In genomic region chr9:36716624-36717023, GRCm38 (mm10) we compare ENCODE assay signal across 20 mouse cellular contexts. TPM values are rescaled to one million over a fixed set of nuclear protein-coding genes. Genes with fewer than 3 reads are reported as not detected.
DNase-seq lines count a peak whose midpoint lies in the region; ATAC-seq and TF ChIP-seq lines count a peak whose summit lies in the region.
"Had no signal": no experiment of that assay in that cellular context is flagged by ENCODE, and none has a peak within 500 bp of the region (broad histone marks: within the 10 kb centered on the region; RNA-seq: fewer than 3 reads in every experiment).

No protein-coding gene starts in this region.

- no peak overlapping the region for H3K27ac ChIP-seq in heart, adult 2 months
- no peak overlapping the region for H3K27ac ChIP-seq in lung, embryonic 14.5 days (ENCODE audit: low read depth)
- no peak overlapping the region for H3K27ac ChIP-seq in MEL (ENCODE audit: control insufficient read depth, low read depth, low read length)
- H3K27ac ChIP-seq: embryonic facial prominence, embryonic 15.5 days; heart, embryonic 15.5 days; hindbrain, embryonic 13.5 days; liver, embryonic 14.5 days had no signal

- H3K4me2 ChIP-seq in lung, embryonic 14.5 days, result no peak overlapping the region
- H3K4me2 ChIP-seq: embryonic facial prominence, embryonic 15.5 days; heart, embryonic 15.5 days; hindbrain, embryonic 13.5 days had no signal

- no peak for ATAC-seq in lung, embryonic 14.5 days (ENCODE audit: insufficient read depth)
- peak; percentile 44; the same call in 1 of the 2 replicates for ATAC-seq in megakaryocyte progenitor cell, adult 5-6 weeks (replicated peaks; ENCODE audit: poor library complexity)
- ATAC-seq: forebrain, embryonic 16.5 days had no signal

- WGBS in heart, adult 2 months, result 72% methylated on average over 3 of the region's 3 CpGs
- 70% methylated on average over 3 of the region's 3 CpGs for WGBS in lung, embryonic 14.5 days

- DNase-seq in heart, adult 2 months, result no peak
- DNase-seq in heart, adult 8-10 months (ENCODE audit: low spot score), result no peak
- no peak for DNase-seq in lung, embryonic 14.5 days
- DNase-seq in lung, postnatal 10 days, result no peak
- peak; percentile 28 for DNase-seq in MEL (ENCODE audit: low read depth, low spot score)
- DNase-seq in thymus, postnatal 4 days, result no peak
- DNase-seq: cerebellum, adult 11-12 months; gastrocnemius, postnatal 25 days; kidney, adult 2 months; left cerebral cortex, postnatal 4 days; thymus, adult 18-20 months had no signal

- no peak; the same call in 1 of the 2 replicates for TF ChIP-seq RAD21 in MEL (IDR thresholded peaks at IDR 0.05; ENCODE audit: low read depth, low read length)

- H3K9me3 ChIP-seq in lung, embryonic 14.5 days (ENCODE audit: low read depth, low read length), result no peaks in the 10 kb centered on the region
- H3K9me3 ChIP-seq in MEL (replicated peaks; ENCODE audit: insufficient read depth, low read length), result no peaks in the 10 kb centered on the region
- H3K9me3 ChIP-seq: embryonic facial prominence, embryonic 15.5 days; heart, embryonic 15.5 days; hindbrain, embryonic 13.5 days had no signal

- TF ChIP-seq EP300 in heart, adult 2 months (IDR thresholded peaks at IDR 0.05; ENCODE audit: insufficient read depth, low read depth, low read length), result no peak
- no peak for TF ChIP-seq EP300 in MEL (IDR thresholded peaks at IDR 0.05; ENCODE audit: low read depth in 1 of 2, low read length in 2 of 2)

- intact Hi-C loops in heart, adult 2 months (cut with DNase I), result loop anchor here (10.0 kb wide), 1 partner anchor 1122 kb away; no protein-coding TSS in a partner anchor

- peak; percentile 47 for TF ChIP-seq CTCF in heart, adult 2 months (IDR thresholded peaks at IDR 0.05)
- peak; percentile 6; the same call in 1 of the 2 replicates for TF ChIP-seq CTCF in lung, embryonic 14.5 days (IDR thresholded peaks at IDR 0.05; ENCODE audit: low read depth)
- TF ChIP-seq CTCF in MEL (IDR thresholded peaks at IDR 0.05 in 2 of 3, conservative IDR thresholded peaks at IDR 0.05 in 1 of 3; ENCODE audit: control insufficient read depth in 1 of 3, insufficient read depth in 1 of 3, low read depth in 2 of 3, low read length in 3 of 3, poor library complexity in 1 of 3, severe bottlenecking in 1 of 3), result peak in 2 of 3 experiments; percentile 12 to 28; a peak in 1 of 6 replicates

- no peak overlapping the region for H3K4me3 ChIP-seq in heart, adult 2 months
- H3K4me3 ChIP-seq in lung, embryonic 14.5 days (ENCODE audit: low read depth, low read length), result no peak overlapping the region
- no peak overlapping the region for H3K4me3 ChIP-seq in MEL (ENCODE audit: control insufficient read depth in 1 of 2, insufficient read depth in 1 of 2, low read depth in 2 of 2, low read length in 2 of 2)
- H3K4me3 ChIP-seq: embryonic facial prominence, embryonic 15.5 days; heart, embryonic 15.5 days; hindbrain, embryonic 13.5 days; myocyte had no signal

- H3K9ac ChIP-seq in heart, adult 2 months (ENCODE audit: low read depth, low read length), result no peak overlapping the region
- H3K9ac ChIP-seq in lung, embryonic 14.5 days, result no peak overlapping the region
- no peak overlapping the region for H3K9ac ChIP-seq in MEL (ENCODE audit: control insufficient read depth, low read depth, low read length, poor library complexity, severe bottlenecking)
- H3K9ac ChIP-seq: embryonic facial prominence, embryonic 15.5 days; heart, embryonic 15.5 days; hindbrain, embryonic 13.5 days; liver, embryonic 14.5 days had no signal

- H3K79me2 ChIP-seq in heart, adult 2 months (replicated peaks; ENCODE audit: control insufficient read depth, insufficient read depth, low read length), result no peaks in the 10 kb centered on the region
- H3K79me2 ChIP-seq in MEL (ENCODE audit: control insufficient read depth, insufficient read depth, low read length, poor library complexity), result peaks cover 2% of the 10 kb centered on the region; the same call in 1 of the 2 replicates

- no peaks in the 10 kb centered on the region for H3K36me3 ChIP-seq in heart, adult 2 months (ENCODE audit: control insufficient read depth, insufficient read depth, low read length)
- peaks cover 52% of the 10 kb centered on the region for H3K36me3 ChIP-seq in lung, embryonic 14.5 days (ENCODE audit: insufficient read depth)
- H3K36me3 ChIP-seq in MEL (ENCODE audit: control insufficient read depth in 1 of 2, insufficient read depth in 2 of 2, low read length in 2 of 2), result peaks cover 0 to 56% of the 10 kb centered on the region in 2 experiments; a peak in 3 of 4 replicates

- no peaks in the 10 kb centered on the region for H3K27me3 ChIP-seq in heart, adult 2 months (ENCODE audit: control insufficient read depth, insufficient read depth, low read length)
- H3K27me3 ChIP-seq in lung, embryonic 14.5 days (ENCODE audit: insufficient read depth, low read length), result no peaks in the 10 kb centered on the region
- no peaks in the 10 kb centered on the region for H3K27me3 ChIP-seq in MEL (ENCODE audit: control insufficient read depth in 1 of 2, insufficient read depth in 2 of 2, low read length in 2 of 2)
- H3K27me3 ChIP-seq: embryonic facial prominence, embryonic 15.5 days; heart, embryonic 15.5 days; hindbrain, embryonic 13.5 days had no signal

- no peak for TF ChIP-seq POLR2A in heart, adult 2 months (IDR thresholded peaks at IDR 0.05; ENCODE audit: insufficient read depth, low read depth, low read length)
- TF ChIP-seq POLR2A in MEL (IDR thresholded peaks at IDR 0.05; ENCODE audit: control insufficient read depth in 1 of 2, insufficient read depth in 1 of 2, low read depth in 1 of 2, low read length in 2 of 2, poor library complexity in 1 of 2), result no peak

- no peaks in the 10 kb centered on the region for H3K4me1 ChIP-seq in heart, adult 2 months (ENCODE audit: control insufficient read depth, insufficient read depth, low read length)
- H3K4me1 ChIP-seq in lung, embryonic 14.5 days (ENCODE audit: insufficient read depth), result no peaks in the 10 kb centered on the region
- no peaks in the 10 kb centered on the region for H3K4me1 ChIP-seq in MEL (ENCODE audit: control insufficient read depth in 1 of 2, insufficient read depth in 2 of 2, low read length in 2 of 2)
- H3K4me1 ChIP-seq: embryonic facial prominence, embryonic 15.5 days; heart, embryonic 15.5 days; hindbrain, embryonic 13.5 days had no signal

TF ChIP-seq in MEL, 35 proteins besides CTCF, POLR2A, EP300 and RAD21:
- TF ChIP-seq MYB (IDR thresholded peaks at IDR 0.05; ENCODE audit: low read depth, low read length) (no peak), ELF1 (IDR thresholded peaks at IDR 0.05; ENCODE audit: low read depth, low read length) (no peak), ZNF384 (IDR thresholded peaks at IDR 0.05; ENCODE audit: low read depth, low read length) (no peak), SMC3 (IDR thresholded peaks at IDR 0.05; ENCODE audit: low read depth, low read length) (0 out of 2 replicates have a peak, but pooled peaks have one; percentile 5), ZKSCAN1 (IDR thresholded peaks at IDR 0.05; ENCODE audit: low read depth, low read length) (no peak), POLR2AphosphoS5 (IDR thresholded peaks at IDR 0.05; ENCODE audit: borderline replicate concordance, low read depth, low read length) (no peak)

RNA-seq across cellular contexts. Expression of gene Chek1, which starts 10.2 kb away (rescaled TPM):
- total RNA-seq in heart, adult 2 months (2021), result under 1 TPM; 0.29 to 0.68 TPM
- 0.08 and 0.26 TPM in 2 replicates for polyA plus RNA-seq in heart, adult 2 months (2012; rRNA removed)
- under 1 TPM; 0.19 to 0.86 (median 0.35) TPM for total RNA-seq in heart, adult 8-10 months (2022)
- 44.4 and 45.1 TPM in 2 replicates for polyA plus RNA-seq in lung, embryonic 14.5 days (2014; fragmentation: Nextera tagmentation; extraction: Ambion mirVana)
- 26.7 and 31.1 TPM in 2 replicates for total RNA-seq in MEL (2012; rRNA removed)
- 10 to 100 TPM in 1 of 2 experiments, not detected in 1; 33.3 TPM for polyA plus RNA-seq in MEL (2012; ENCODE audit: insufficient read depth in 1 of 2, insufficient read length in 2 of 2, low read depth in 1 of 2, low replicate concordance in 2 of 2, missing spikeins in 1 of 2)
- total RNA-seq in megakaryocyte progenitor cell, adult 5-6 weeks (2015), result 42.2 and 52.8 TPM in 2 replicates
- 57.7 and 69.5 TPM in 2 replicates for total RNA-seq in megakaryocyte progenitor cell, adult 5-6 weeks (2017)

RNA-seq across cellular contexts. Expression of gene Acrv1, which starts 23.6 kb away (rescaled TPM):
- total RNA-seq in heart, adult 2 months (2021), result not detected
- polyA plus RNA-seq in heart, adult 2 months (2012; rRNA removed), result 0.16 TPM in 1 of 2 replicates, not detected in the other
- not detected for total RNA-seq in heart, adult 8-10 months (2022)
- not detected in 2 replicates for polyA plus RNA-seq in lung, embryonic 14.5 days (2014; fragmentation: Nextera tagmentation; extraction: Ambion mirVana)
- total RNA-seq in MEL (2012; rRNA removed), result not detected in 2 replicates
- under 1 TPM in 1 of 2 experiments, not detected in 1; 0.18 TPM for polyA plus RNA-seq in MEL (2012; ENCODE audit: insufficient read depth in 1 of 2, insufficient read length in 2 of 2, low read depth in 1 of 2, low replicate concordance in 2 of 2, missing spikeins in 1 of 2)
- total RNA-seq in megakaryocyte progenitor cell, adult 5-6 weeks (2015), result not detected in 2 replicates
- total RNA-seq in megakaryocyte progenitor cell, adult 5-6 weeks (2017), result not detected in 2 replicates
- total RNA-seq: common myeloid progenitor, adult 5-6 weeks; gastrocnemius, postnatal 25 days; layer of hippocampus, adult 8-10 months; left cerebral cortex, postnatal 4 days had no signal
- polyA plus RNA-seq: embryonic facial prominence, embryonic 15.5 days; forebrain, embryonic 16.5 days; heart, embryonic 15.5 days; hindbrain, embryonic 13.5 days; liver, embryonic 14.5 days; myocyte had no signal

RNA-seq across cellular contexts. Expression of gene Stt3a, which starts 50.9 kb away (rescaled TPM):
- total RNA-seq in heart, adult 2 months (2021), result 10 to 100 TPM; 59.6 to 71.0 TPM
- polyA plus RNA-seq in heart, adult 2 months (2012; rRNA removed), result 77.4 and 183 TPM in 2 replicates
- total RNA-seq in heart, adult 8-10 months (2022), result 10 to 100 TPM; 51.1 to 59.0 (median 56.2) TPM
- polyA plus RNA-seq in lung, embryonic 14.5 days (2014; fragmentation: Nextera tagmentation; extraction: Ambion mirVana), result 243 and 260 TPM in 2 replicates
- 232 and 283 TPM in 2 replicates for total RNA-seq in MEL (2012; rRNA removed)
- polyA plus RNA-seq in MEL (2012; ENCODE audit: insufficient read depth in 1 of 2, insufficient read length in 2 of 2, low read depth in 1 of 2, low replicate concordance in 2 of 2, missing spikeins in 1 of 2), result 100 to 1,000 TPM; 142 to 174 TPM
- 374 and 460 TPM in 2 replicates for total RNA-seq in megakaryocyte progenitor cell, adult 5-6 weeks (2015)
- 885 and 971 TPM in 2 replicates for total RNA-seq in megakaryocyte progenitor cell, adult 5-6 weeks (2017)

Comparison
In these comparisons a context has a peak if more than half of its experiments do, and no peak if none do; other contexts are left out.
1. RNA of gene Chek1, which starts 10.2 kb away (total RNA-seq): 42.2 to 69.5 TPM in megakaryocyte progenitor cell, adult 5-6 weeks and 26.7 to 31.1 TPM in MEL; 0.29 to 0.68 TPM in heart, adult 2 months and 0.19 to 0.86 TPM in heart, adult 8-10 months; every median in the first group is over 10 times any median in the second.
2. Peak in every context shown above with its lines, with median percentiles within 50 percentile points of each other: CTCF ChIP-seq.